Mouse (Mus musculus) stomach, postnatal 0 days (tissue): ENCODE measurements around the gene Cilp. TPM values are rescaled to one million over a fixed set of nuclear protein-coding genes. Genes with fewer than 3 reads are reported as not detected.

Experiments used
- ATAC-seq: fragments of 200-750 bp; cut with Nextera tagmentation; 2 replicates; pipeline ENCODE4 v1.8.0; 2017; ENCODE audit not compliant: low FRiP score, low TSS enrichment
- DNase-seq: peaks from one replicate; pipeline ENCODE4 v3.0.0-alpha.2; 2016; ENCODE audit warnings: low spot score
- H3K27ac ChIP-seq: fragments of 300-500 bp; sonication (generic); replicated peaks from 2 replicates; pipeline ENCODE4 v1.5.1; 2014; ENCODE audit warnings: mild to moderate bottlenecking, control low read depth
- H3K27me3 ChIP-seq: fragments of 300-500 bp; sonication (generic); 2 replicates; pipeline ENCODE4 v1.6.1; 2014; ENCODE audit warnings: low read length; ENCODE audit not compliant: control insufficient read depth, insufficient read depth
- H3K36me3 ChIP-seq: fragments of 300-500 bp; sonication (generic); 2 replicates; pipeline ENCODE4 v1.6.1; 2014; ENCODE audit warnings: low read length, mixed read lengths; ENCODE audit not compliant: control insufficient read depth, insufficient read depth
- H3K4me1 ChIP-seq: fragments of 300-500 bp; sonication (generic); replicated peaks from 2 replicates; pipeline ENCODE4 v1.6.1; 2014; ENCODE audit warnings: antibody characterized with exemption; ENCODE audit not compliant: control insufficient read depth, insufficient read depth
- H3K4me2 ChIP-seq: fragments of 300-500 bp; sonication (generic); replicated peaks from 2 replicates; pipeline ENCODE4 v1.6.1; 2014; ENCODE audit warnings: low read depth, mild to moderate bottlenecking, control low read depth, moderate library complexity
- H3K4me3 ChIP-seq: fragments of 300-500 bp; sonication (generic); 2 replicates; pipeline ENCODE4 v1.5.1; 2014; ENCODE audit warnings: low read depth, low read length, control low read depth
- H3K9ac ChIP-seq: fragments of 300-500 bp; sonication (generic); 2 replicates; pipeline ENCODE4 v1.6.1; 2014; ENCODE audit warnings: mild to moderate bottlenecking, low read length, control low read depth, mixed read lengths
- H3K9me3 ChIP-seq: fragments of 300-500 bp; sonication (generic); 2 replicates; pipeline ENCODE4 v1.6.1; 2016; ENCODE audit warnings: low read length; ENCODE audit not compliant: control insufficient read depth
- CTCF ChIP-seq: IDR thresholded peaks from 2 replicates; pipeline ENCODE4 v1.5.1; 2016; ENCODE audit warnings: antibody characterized with exemption, low read depth, mild to moderate bottlenecking, moderate library complexity
- EP300 ChIP-seq: optimal IDR thresholded peaks from 2 replicates; pipeline ENCODE3; 2016; ENCODE audit warnings: antibody characterized with exemption
- WGBS: fragments of 180-500 bp; shearing (Covaris S2); extraction: QIAGEN DNeasy Blood & Tissue Kit; methylation state at CpG from one replicate; pipeline ENCODE4 v1.1.7; 2014; 5-methylcytosine and 5-hydroxymethylcytosine counted together
- polyA plus RNA-seq: library from polyadenylated mRNA; unstranded; fragments of >200 nt; fragmentation: Nextera tagmentation; extraction: Ambion mirVana; gene quantifications from 2 replicates; pipeline ENCODE4 v1.2.1, GENCODE M21; 2015

The Cilp gene
- polyA plus RNA-seq, 1 experiment from 2014 or later: 0.61 TPM

DNA sequence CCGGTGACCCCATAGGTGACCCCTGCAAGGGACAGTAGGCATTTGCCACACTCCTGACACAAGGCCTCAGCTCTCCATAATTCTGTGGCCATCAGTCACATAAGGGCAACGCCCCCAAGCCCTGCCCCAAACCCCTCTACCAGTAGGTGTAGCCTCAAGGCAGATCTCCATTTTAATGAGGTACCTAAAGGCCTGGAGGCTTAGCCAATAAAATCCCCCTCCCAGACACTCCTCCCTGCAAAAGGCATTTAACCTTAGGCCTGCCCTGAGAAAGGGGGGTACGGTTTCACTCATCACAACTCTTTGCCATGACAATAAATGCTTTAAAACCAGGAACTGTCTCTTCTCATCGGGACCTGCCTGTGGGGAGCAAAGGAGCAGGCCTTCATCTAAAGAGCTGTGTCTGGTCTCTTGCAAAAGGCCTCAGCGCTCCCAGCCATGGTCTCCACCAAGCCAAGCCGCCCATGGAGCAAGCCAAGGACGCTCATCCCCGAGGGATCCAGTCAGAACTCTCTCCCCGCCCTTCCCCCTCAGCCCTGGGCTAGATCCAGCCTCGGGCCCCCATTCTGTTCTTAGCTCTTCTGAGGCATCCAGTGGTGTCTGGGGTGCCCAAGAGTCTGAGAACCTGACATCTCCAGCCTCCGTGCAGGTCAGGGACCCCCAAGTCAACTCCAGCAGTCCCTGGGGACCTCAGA, 8.9 kb upstream of the Cilp start:
- no peaks in the 10 kb centered on the region for H3K36me3 ChIP-seq
- no peaks in the 10 kb centered on the region for H3K27me3 ChIP-seq
- H3K4me2 ChIP-seq: no peak overlapping the region
- no peak overlapping the region for H3K4me3 ChIP-seq
- H3K9ac ChIP-seq: no peak overlapping the region
- no peaks in the 10 kb centered on the region for H3K4me1 ChIP-seq
- no peak overlapping the region for H3K27ac ChIP-seq
- no peak for DNase-seq
- no peak for ATAC-seq
- 79% methylated on average over 11 of the region's 11 CpGs for WGBS
- no peak for TF ChIP-seq CTCF
- TF ChIP-seq EP300: no peak
- no peaks in the 10 kb centered on the region for H3K9me3 ChIP-seq

DNA sequence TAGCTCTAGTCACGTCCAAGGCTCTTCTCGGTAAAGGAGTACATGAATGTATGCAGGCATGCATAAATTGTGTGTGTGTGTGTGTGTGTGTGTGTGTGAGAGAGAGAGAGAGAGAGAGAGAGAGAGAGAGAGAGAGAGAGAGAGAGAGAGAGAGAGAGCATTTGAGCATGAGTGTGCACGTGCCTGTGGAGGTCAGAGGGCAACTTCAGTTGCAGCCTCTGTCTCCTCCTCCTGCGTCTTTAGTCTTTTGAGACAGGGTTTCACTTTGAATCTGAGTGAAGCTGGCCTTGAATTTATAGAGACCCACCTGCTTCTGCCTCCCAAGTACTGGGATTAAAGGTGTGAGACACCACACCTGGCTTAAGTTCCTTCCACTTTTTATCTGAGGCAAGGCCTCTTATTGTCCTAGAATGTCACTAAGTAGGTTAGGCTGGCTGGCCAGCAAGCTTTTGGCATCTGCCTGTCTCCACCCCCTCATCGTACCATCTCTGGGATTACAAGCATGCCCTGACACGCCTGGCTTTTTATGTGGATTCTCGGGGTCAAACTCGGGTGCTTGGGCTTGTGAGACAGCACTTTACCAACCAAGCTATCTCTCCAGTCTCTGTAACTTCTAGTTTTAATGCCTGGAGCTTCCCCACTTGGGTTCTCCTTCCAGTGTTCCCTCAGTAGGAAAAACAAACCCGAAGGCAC, 7.6 kb upstream of the Cilp start:
- H3K9ac ChIP-seq: no peak overlapping the region
- no peak overlapping the region for H3K4me2 ChIP-seq
- no peak for ATAC-seq
- H3K27me3 ChIP-seq: no peaks in the 10 kb centered on the region
- no peaks in the 10 kb centered on the region for H3K36me3 ChIP-seq
- H3K4me1 ChIP-seq: no peaks in the 10 kb centered on the region
- H3K9me3 ChIP-seq: no peaks in the 10 kb centered on the region
- no peak overlapping the region for H3K4me3 ChIP-seq
- WGBS: 68% methylated on average over 9 of the region's 9 CpGs
- H3K27ac ChIP-seq: no peak overlapping the region
- TF ChIP-seq CTCF (no peak), EP300 (no peak)
- DNase-seq: no peak

DNA sequence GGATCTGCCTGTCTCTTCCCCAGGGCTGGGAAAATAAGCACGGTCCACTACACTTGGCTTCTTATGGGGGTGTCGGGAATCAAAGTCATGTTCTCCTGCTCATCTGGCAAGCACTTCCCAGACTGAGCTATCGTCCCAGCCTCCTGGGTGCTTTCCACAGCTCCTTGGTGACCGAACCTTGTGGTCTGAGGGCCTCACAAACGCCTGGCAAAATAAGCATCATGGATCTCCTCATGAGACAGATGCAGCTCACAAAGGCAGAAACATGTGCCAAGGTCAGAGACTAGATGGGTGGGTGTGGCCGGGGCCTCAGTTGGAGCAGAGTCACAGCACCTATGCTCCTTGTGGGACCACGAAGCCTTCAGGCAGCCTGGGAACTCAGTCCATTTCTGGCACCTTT, 5.6 kb upstream of the Cilp start:
- TF ChIP-seq CTCF (no peak), EP300 (no peak)
- 80% methylated on average over 7 of the region's 7 CpGs for WGBS
- H3K36me3 ChIP-seq: no peaks in the 10 kb centered on the region
- no peak overlapping the region for H3K4me2 ChIP-seq
- no peak for DNase-seq
- H3K27ac ChIP-seq: no peak overlapping the region
- ATAC-seq: no peak
- no peaks in the 10 kb centered on the region for H3K27me3 ChIP-seq
- no peak overlapping the region for H3K9ac ChIP-seq
- H3K4me3 ChIP-seq: no peak overlapping the region
- H3K4me1 ChIP-seq: no peaks in the 10 kb centered on the region
- no peaks in the 10 kb centered on the region for H3K9me3 ChIP-seq

DNA sequence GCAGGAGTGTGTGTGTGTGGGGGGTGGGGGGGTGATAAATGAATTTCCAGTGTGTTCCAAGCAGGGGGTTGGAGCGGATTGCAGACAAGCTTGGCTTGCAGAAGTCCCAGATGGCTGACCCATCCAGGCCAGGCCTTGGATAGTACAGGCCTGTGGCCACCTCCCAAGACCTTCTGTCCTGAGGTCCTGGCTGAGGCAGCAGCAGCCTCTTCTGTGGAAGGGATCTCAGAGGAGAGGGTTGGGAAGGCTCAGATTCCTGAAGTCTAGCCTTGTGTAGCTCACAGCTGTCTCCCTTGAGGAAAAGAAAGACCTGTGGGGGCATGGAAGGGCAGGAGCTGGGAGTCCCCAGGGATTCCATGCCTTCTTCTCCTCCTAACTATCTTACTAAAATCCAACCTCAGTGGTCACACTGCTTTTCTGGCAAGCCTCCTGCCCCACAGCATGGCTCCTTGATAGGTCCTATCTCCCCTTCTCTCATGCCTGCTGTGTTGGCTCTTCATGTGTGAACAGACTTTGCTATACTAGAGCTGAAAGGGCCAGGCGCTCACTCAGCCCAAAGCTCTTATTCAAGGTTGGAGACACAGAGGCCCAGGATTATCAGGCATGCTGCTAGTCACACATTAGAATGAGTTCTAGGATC, 3.3 kb upstream of the Cilp start:
- H3K4me1 ChIP-seq: no peaks in the 10 kb centered on the region
- no peaks in the 10 kb centered on the region for H3K27me3 ChIP-seq
- H3K27ac ChIP-seq: no peak overlapping the region
- ATAC-seq (no peak), DNase-seq (no peak)
- H3K36me3 ChIP-seq: no peaks in the 10 kb centered on the region
- H3K9ac ChIP-seq: no peak overlapping the region
- 73% methylated on average over 2 of the region's 2 CpGs for WGBS
- TF ChIP-seq EP300: no peak
- TF ChIP-seq CTCF: no peak
- no peak overlapping the region for H3K4me3 ChIP-seq
- H3K9me3 ChIP-seq: no peaks in the 10 kb centered on the region
- H3K4me2 ChIP-seq: no peak overlapping the region

DNA sequence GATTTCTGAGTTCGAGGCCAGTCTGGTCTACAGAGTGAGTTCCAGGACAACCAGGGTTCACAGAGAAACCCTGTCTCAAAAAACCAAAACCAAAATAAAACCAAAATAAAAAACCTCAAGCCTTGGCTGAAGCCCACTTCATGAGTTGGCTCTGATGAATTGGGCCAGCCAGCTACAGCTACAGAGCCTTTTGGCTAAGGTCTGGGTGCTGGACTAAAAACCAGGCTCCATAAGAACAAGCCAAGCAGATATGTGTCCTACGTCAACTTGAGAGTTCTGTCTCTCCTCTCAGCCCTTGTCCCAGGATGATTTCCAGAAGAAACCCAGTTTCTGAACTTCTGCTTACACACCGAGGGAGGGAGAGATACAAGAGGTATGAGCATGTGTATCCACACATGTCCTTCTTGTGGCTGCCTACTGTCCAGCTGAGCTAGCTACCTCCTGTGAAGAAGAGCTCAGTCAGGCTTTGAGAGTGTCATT, 2.3 kb upstream of the Cilp start:
- 89% methylated on average over 3 of the region's 3 CpGs for WGBS
- no peaks in the 10 kb centered on the region for H3K9me3 ChIP-seq
- H3K27ac ChIP-seq: no peak overlapping the region
- H3K4me2 ChIP-seq: no peak overlapping the region
- no peak overlapping the region for H3K4me3 ChIP-seq
- no peaks in the 10 kb centered on the region for H3K4me1 ChIP-seq
- ATAC-seq: no peak
- no peak overlapping the region for H3K9ac ChIP-seq
- no peak for TF ChIP-seq CTCF
- no peak for TF ChIP-seq EP300
- no peak for DNase-seq
- no peaks in the 10 kb centered on the region for H3K27me3 ChIP-seq
- H3K36me3 ChIP-seq: no peaks in the 10 kb centered on the region
